Mouse (Mus musculus) kidney, embryonic 14.5 days (tissue): Measurements from ENCODE around the gene Pgap3. TPM values are rescaled to one million over a fixed set of nuclear protein-coding genes. Genes with fewer than 3 reads are reported as not detected.

Experiments
- ATAC-seq: fragments of 200-750 bp; cut with Nextera tagmentation; 2 replicates; pipeline ENCODE4 v1.8.0; 2017; ENCODE audit warnings: moderate number of reproducible peaks, mild to moderate bottlenecking, moderate TSS enrichment, moderate library complexity; ENCODE audit not compliant: low FRiP score, low TSS enrichment
- H3K27ac ChIP-seq: fragments of 300-500 bp; sonication (generic); 2 replicates; pipeline ENCODE4 v1.5.1; 2014; ENCODE audit warnings: low read depth, mild to moderate bottlenecking, low read length, moderate library complexity, mixed read lengths
- H3K27me3 ChIP-seq: fragments of 300-500 bp; sonication (generic); 2 replicates; pipeline ENCODE4 v1.6.1; 2014; ENCODE audit warnings: mild to moderate bottlenecking, low read length; ENCODE audit not compliant: control insufficient read depth, insufficient read depth
- H3K36me3 ChIP-seq: fragments of 300-500 bp; sonication (generic); 2 replicates; pipeline ENCODE4 v1.6.1; 2014; ENCODE audit warnings: low read length, mixed read lengths; ENCODE audit not compliant: control insufficient read depth, insufficient read depth
- H3K4me1 ChIP-seq: fragments of 300-500 bp; sonication (generic); 2 replicates; pipeline ENCODE4 v1.6.1; 2014; ENCODE audit warnings: low read length, mixed read lengths; ENCODE audit not compliant: control insufficient read depth, insufficient read depth
- H3K4me2 ChIP-seq: fragments of 300-500 bp; sonication (generic); replicated peaks from 2 replicates; pipeline ENCODE4 v1.6.1; 2014; ENCODE audit warnings: low read depth, mild to moderate bottlenecking, low read length
- H3K4me3 ChIP-seq: fragments of 300-500 bp; sonication (generic); 2 replicates; pipeline ENCODE4 v1.5.1; 2014; ENCODE audit warnings: mild to moderate bottlenecking, low read length
- H3K9ac ChIP-seq: fragments of 300-500 bp; sonication (generic); 2 replicates; pipeline ENCODE4 v1.6.1; 2014; ENCODE audit warnings: low read depth, mild to moderate bottlenecking, low read length, moderate library complexity
- H3K9me3 ChIP-seq: fragments of 300-500 bp; sonication (generic); 2 replicates; pipeline ENCODE4 v1.6.1; 2016; ENCODE audit warnings: low read length; ENCODE audit not compliant: control insufficient read depth
- WGBS: fragments of 180-500 bp; shearing (Covaris S2); extraction: QIAGEN DNeasy Blood & Tissue Kit; methylation state at CpG from one replicate; pipeline ENCODE4 v1.1.7; 2014; 5-methylcytosine and 5-hydroxymethylcytosine counted together
- polyA plus RNA-seq: library from polyadenylated mRNA; unstranded; fragments of >200 nt; fragmentation: Nextera tagmentation; extraction: Ambion mirVana; gene quantifications from 2 replicates; pipeline ENCODE4 v1.2.1, GENCODE M21; 2014

Gene Pgap3
- polyA plus RNA-seq, 1 experiment from 2014 or later: 14.8 TPM

- Histone ChIP-seq H3K4me1 (peaks cover 30% of the 10 kb centered on the region), H3K9me3 (no peaks in the 10 kb centered on the region), H3K4me2 (peak within 1 kb of the TSS; percentile 69), H3K36me3 (no peaks in the 10 kb centered on the region), H3K4me3 (peak within 1 kb of the TSS; percentile 60), H3K27me3 (peaks cover 6% of the 10 kb centered on the region; the same call in 1 of the 2 replicates), H3K9ac (peak within 1 kb of the TSS; percentile 65), H3K27ac (peak within 1 kb of the TSS; percentile 88)
- WGBS: 1% methylated on average over 58 of the region's 60 CpGs
- peak; percentile 87 for ATAC-seq
Measured at GRCm38 (mm10) chr11:98358161-98359083, 41.9 kb downstream of the Pgap3 start, which contains the start of gene Stard3. Gene Stard3, plus strand, starts transcription at chr11:98358368.

DNA sequence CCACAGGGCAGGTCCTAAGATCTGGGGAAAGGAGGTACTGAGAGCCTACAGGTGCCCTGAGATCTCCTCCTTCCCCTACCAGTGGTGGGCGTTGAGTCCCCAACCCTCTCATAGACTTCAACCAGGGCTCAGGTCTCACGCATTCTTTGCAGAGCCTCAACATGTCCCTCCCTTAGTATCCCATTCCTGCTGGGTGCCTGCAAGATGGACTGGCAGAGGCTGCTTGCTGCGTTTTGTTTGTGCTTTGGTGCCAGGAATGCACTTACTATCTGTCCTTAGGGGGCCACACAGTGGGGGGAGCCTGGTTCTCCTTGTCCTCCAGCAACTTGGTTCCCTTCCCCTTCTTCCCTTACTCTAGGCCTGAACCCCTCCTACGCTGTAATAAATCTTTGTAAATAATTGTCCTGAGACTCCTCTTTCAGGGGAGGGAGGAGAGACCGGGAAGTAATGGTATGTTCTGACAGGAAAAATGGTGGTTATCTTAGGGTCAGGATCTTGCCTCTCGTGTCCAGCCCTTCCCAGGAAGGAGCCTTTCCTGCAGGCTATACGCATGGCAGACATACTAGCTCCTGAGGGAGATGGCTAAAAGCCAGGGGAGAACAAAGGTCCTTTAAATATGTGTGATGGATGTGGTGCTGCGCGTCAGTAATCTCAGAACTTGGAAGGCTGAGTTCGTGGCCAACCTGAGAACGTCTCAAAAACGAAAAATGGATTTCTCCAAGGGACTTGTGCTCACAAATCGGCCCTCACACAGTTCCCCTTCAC, 42.7 kb downstream of the Pgap3 start:
- Histone ChIP-seq H3K9ac (peak overlapping the region; percentile 65), H3K36me3 (no peaks in the 10 kb centered on the region), H3K4me1 (peaks cover 30% of the 10 kb centered on the region), H3K9me3 (no peaks in the 10 kb centered on the region), H3K4me2 (peak overlapping the region; percentile 69), H3K4me3 (peak overlapping the region; percentile 60), H3K27me3 (peaks cover 6% of the 10 kb centered on the region; the same call in 1 of the 2 replicates), H3K27ac (peak overlapping the region; percentile 88)
- ATAC-seq: peak; percentile 37; the same call in 1 of the 2 replicates
- 3% methylated on average over 13 of the region's 13 CpGs for WGBS

DNA sequence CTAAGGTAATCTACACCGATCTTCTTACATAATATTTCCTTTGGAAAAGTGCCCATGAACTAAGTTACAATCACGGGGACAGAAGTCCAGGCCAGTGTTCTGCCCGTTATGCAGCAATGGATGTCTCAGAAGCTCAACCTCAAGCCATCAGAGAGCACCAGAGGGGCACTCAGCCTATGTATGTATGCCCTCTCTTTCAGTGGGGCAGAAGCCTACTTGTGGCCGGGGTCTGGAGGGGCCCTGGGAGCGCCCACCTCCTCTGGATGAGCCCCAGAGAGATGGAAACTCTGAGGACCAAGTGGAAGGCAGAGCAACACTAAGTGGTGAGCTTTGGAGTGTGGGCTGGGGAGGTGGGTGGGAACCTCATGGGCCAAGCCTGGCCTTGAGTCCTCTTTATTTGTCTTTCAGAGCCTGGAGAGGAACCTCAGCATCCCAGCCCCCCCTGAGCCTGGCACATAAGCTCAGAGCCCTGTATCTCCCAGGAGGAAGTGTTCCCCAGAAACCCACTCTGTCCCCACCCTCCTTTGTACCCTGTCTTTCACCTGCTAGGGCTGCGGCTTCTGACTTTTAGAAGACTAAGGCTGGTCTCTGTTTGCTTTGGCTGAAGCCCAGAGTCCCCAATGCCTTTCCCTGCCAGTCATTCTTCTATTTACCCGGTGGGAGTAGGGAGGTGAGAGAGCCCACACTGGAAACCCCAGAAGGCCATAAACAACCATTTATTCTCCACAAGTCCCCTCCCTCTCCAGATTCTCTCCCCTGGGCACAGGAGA, 43.5 kb downstream of the Pgap3 start:
- 59% methylated on average over 7 of the region's 7 CpGs for WGBS
- Histone ChIP-seq H3K4me1 (peaks cover 25% of the 10 kb centered on the region), H3K4me2 (peak overlapping the region; percentile 69), H3K27me3 (peaks cover 10% of the 10 kb centered on the region), H3K9ac (no peak overlapping the region), H3K36me3 (no peaks in the 10 kb centered on the region), H3K9me3 (no peaks in the 10 kb centered on the region), H3K27ac (peak overlapping the region; percentile 88; the same call in 1 of the 2 replicates), H3K4me3 (no peak overlapping the region)
- ATAC-seq: no peak

GRCm38 (mm10) chr11:98355732-98356299, 44.5 kb downstream of the Pgap3 start:
- no peaks in the 10 kb centered on the region for H3K36me3 ChIP-seq
- no peak overlapping the region for H3K4me2 ChIP-seq
- ATAC-seq: no peak
- H3K4me3 ChIP-seq: no peak overlapping the region
- 5% methylated on average over 6 of the region's 6 CpGs for WGBS
- H3K4me1 ChIP-seq: peaks cover 19% of the 10 kb centered on the region
- peaks cover 20% of the 10 kb centered on the region for H3K27me3 ChIP-seq
- H3K9ac ChIP-seq: no peak overlapping the region
- H3K9me3 ChIP-seq: no peaks in the 10 kb centered on the region
- H3K27ac ChIP-seq: no peak overlapping the region

DNA sequence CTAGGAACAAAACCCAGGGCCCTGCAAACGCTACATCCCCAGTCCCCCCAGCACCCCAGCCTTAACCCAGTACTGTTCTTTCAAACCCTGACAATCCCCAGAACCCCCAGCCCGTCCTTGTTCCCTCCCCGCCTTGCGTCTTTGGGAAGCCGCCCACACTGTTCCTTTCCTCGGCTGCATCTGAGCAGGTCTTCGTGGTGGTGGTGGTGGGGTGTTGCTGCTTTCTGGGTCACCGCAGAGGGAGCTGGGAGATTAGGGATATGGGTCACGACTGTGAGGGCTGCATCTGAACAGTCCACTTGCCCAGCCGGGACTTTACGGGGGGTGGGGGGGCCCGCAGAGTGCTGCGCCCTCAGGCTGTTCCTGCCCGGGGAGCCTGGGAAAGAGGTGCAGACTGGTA, 45.8 kb downstream of the Pgap3 start:
- no peak overlapping the region for H3K4me2 ChIP-seq
- peaks cover 33% of the 10 kb centered on the region for H3K27me3 ChIP-seq
- H3K36me3 ChIP-seq: no peaks in the 10 kb centered on the region
- 64% methylated on average over 14 of the region's 14 CpGs for WGBS
- H3K9ac ChIP-seq: no peak overlapping the region
- H3K27ac ChIP-seq: no peak overlapping the region
- no peak for ATAC-seq
- peaks cover 15% of the 10 kb centered on the region for H3K4me1 ChIP-seq
- H3K9me3 ChIP-seq: no peaks in the 10 kb centered on the region
- no peak overlapping the region for H3K4me3 ChIP-seq

GRCm38 (mm10) chr11:98353651-98354211, 46.6 kb downstream of the Pgap3 start:
- Histone ChIP-seq H3K36me3 (no peaks in the 10 kb centered on the region), H3K4me3 (no peak overlapping the region), H3K4me2 (no peak overlapping the region), H3K4me1 (peaks cover 9% of the 10 kb centered on the region), H3K9me3 (no peaks in the 10 kb centered on the region), H3K9ac (no peak overlapping the region), H3K27ac (no peak overlapping the region), H3K27me3 (peaks cover 41% of the 10 kb centered on the region)
- no peak for ATAC-seq
- WGBS: 33% methylated on average over 8 of the region's 8 CpGs

DNA sequence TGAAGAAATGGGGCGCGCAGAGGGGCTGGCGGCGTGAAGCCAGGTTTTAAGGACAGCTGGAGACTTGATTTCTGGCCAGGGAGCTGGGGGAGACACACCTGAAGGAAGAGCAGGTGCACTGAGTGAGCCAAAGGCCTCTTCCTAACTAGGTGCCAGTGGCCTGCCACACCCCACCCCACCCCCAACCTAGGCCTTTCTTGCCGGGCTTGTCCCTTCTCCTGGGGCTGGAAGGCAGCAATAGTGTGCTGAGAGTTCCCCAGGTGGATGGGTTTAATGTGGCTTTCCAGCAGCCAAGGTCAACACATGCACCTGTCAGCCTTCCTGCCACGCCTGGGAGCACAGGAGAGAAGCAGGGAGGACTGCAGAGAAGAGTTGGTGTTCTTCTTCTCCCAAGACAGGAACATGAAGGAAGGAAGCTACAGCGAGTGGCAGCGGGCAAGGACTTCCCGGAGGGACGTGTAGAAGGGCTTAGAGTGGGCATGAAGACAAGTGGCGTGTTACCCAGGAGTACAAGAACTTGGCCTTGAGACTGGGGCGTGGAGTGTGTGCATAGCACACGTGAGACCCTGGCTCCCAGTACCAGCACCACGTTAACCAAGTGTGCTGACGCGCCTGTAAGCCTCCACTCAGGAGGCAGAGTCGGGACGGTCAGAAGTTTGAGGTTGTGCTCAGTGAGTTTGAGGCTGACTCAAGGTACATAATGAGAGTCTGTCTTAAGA, 47.9 kb downstream of the Pgap3 start:
- Histone ChIP-seq H3K4me1 (peaks cover 12% of the 10 kb centered on the region), H3K4me3 (no peak overlapping the region), H3K9me3 (no peaks in the 10 kb centered on the region), H3K4me2 (no peak overlapping the region), H3K27me3 (peaks cover 53% of the 10 kb centered on the region), H3K27ac (no peak overlapping the region), H3K36me3 (no peaks in the 10 kb centered on the region), H3K9ac (no peak overlapping the region)
- no peak for ATAC-seq
- 74% methylated on average over 18 of the region's 18 CpGs for WGBS
